11 mouse cellular contexts compared by ENCODE assay signal in genomic region chr12:107973556-107974140, GRCm38 (mm10). TPM values are rescaled to one million over a fixed set of nuclear protein-coding genes. Genes with fewer than 3 reads are reported as not detected.
DNase-seq lines count a peak whose midpoint lies in the region; ATAC-seq lines count a peak whose summit lies in the region.
"Had no signal": no experiment of that assay in that cellular context is flagged by ENCODE, and none has a peak within 500 bp of the region (broad histone marks: within the 10 kb centered on the region; RNA-seq: fewer than 3 reads in every experiment).

No protein-coding gene starts in this region.

- peaks cover 3% of the 10 kb centered on the region; the same call in 1 of the 2 replicates for H3K27me3 ChIP-seq in heart, embryonic 14.5 days (ENCODE audit: control insufficient read depth, insufficient read depth, low read length)
- peaks cover 61% of the 10 kb centered on the region for H3K27me3 ChIP-seq in midbrain, embryonic 10.5 days (ENCODE audit: low read depth, poor library complexity, severe bottlenecking)
- H3K27me3 ChIP-seq in midbrain, embryonic 15.5 days (replicated peaks), result no peaks in the 10 kb centered on the region
- H3K27me3 ChIP-seq in hindbrain, embryonic 14.5 days (ENCODE audit: control insufficient read depth, insufficient read depth, low read length), result no peaks in the 10 kb centered on the region
- H3K27me3 ChIP-seq in stomach, embryonic 16.5 days (ENCODE audit: control insufficient read depth, insufficient read depth, low read length), result no peaks in the 10 kb centered on the region

- H3K4me2 ChIP-seq in heart, embryonic 14.5 days (ENCODE audit: low read length), result peak overlapping the region; percentile 39
- no peak overlapping the region for H3K4me2 ChIP-seq in midbrain, embryonic 15.5 days
- no peak overlapping the region for H3K4me2 ChIP-seq in hindbrain, embryonic 14.5 days (replicated peaks)
- H3K4me2 ChIP-seq in stomach, embryonic 16.5 days (ENCODE audit: low read depth, low read length), result peak overlapping the region; percentile 0; the same call in 1 of the 2 replicates

- H3K4me3 ChIP-seq in heart, embryonic 14.5 days (ENCODE audit: control insufficient read depth in 1 of 2, insufficient read depth in 1 of 2, low read depth in 1 of 2, low read length in 2 of 2), result no peak overlapping the region
- no peak overlapping the region for H3K4me3 ChIP-seq in midbrain, embryonic 10.5 days
- no peak overlapping the region for H3K4me3 ChIP-seq in midbrain, embryonic 15.5 days
- H3K4me3 ChIP-seq in hindbrain, embryonic 14.5 days (replicated peaks; ENCODE audit: low read length), result no peak overlapping the region
- H3K4me3 ChIP-seq in stomach, embryonic 16.5 days (replicated peaks; ENCODE audit: low read length), result no peak overlapping the region; the same call in 1 of the 2 replicates

- H3K27ac ChIP-seq in heart, embryonic 14.5 days (replicated peaks in 1 of 2; ENCODE audit: control insufficient read depth in 1 of 2, insufficient read depth in 1 of 2, low read depth in 2 of 2, low read length in 2 of 2), result peak overlapping the region; percentile 46 to 68
- peak overlapping the region; percentile 42; the same call in 1 of the 2 replicates for H3K27ac ChIP-seq in midbrain, embryonic 10.5 days (replicated peaks)
- no peak overlapping the region for H3K27ac ChIP-seq in midbrain, embryonic 15.5 days
- H3K27ac ChIP-seq in hindbrain, embryonic 14.5 days, result peak overlapping the region; percentile 49; the same call in 1 of the 2 replicates
- H3K27ac ChIP-seq in stomach, embryonic 16.5 days (ENCODE audit: low read length), result peak overlapping the region; percentile 54; the same call in 1 of the 2 replicates

- H3K36me3 ChIP-seq in heart, embryonic 14.5 days (ENCODE audit: control insufficient read depth, insufficient read depth, low read length), result no peaks in the 10 kb centered on the region
- H3K36me3 ChIP-seq in midbrain, embryonic 10.5 days, result peaks cover 3% of the 10 kb centered on the region; the same call in 1 of the 2 replicates
- H3K36me3 ChIP-seq in midbrain, embryonic 15.5 days (replicated peaks), result no peaks in the 10 kb centered on the region
- no peaks in the 10 kb centered on the region for H3K36me3 ChIP-seq in hindbrain, embryonic 14.5 days (replicated peaks; ENCODE audit: control insufficient read depth, insufficient read depth)
- H3K36me3 ChIP-seq in stomach, embryonic 16.5 days (ENCODE audit: control insufficient read depth, insufficient read depth, low read length), result no peaks in the 10 kb centered on the region

- no peak for ATAC-seq in heart, embryonic 14.5 days (ENCODE audit: insufficient number of reproducible peaks, insufficient read depth, low FRiP score, low read depth)
- ATAC-seq in midbrain, embryonic 15.5 days (replicated peaks), result no peak
- no peak for ATAC-seq in hindbrain, embryonic 14.5 days (ENCODE audit: low FRiP score)
- ATAC-seq in stomach, embryonic 16.5 days (ENCODE audit: insufficient read depth, low FRiP score), result peak; percentile 35; the same call in 1 of the 2 replicates

- DNase-seq in heart, postnatal 4 days, result no peak
- DNase-seq in midbrain, embryonic 10.5 days (ENCODE audit: low spot score), result no peak
- DNase-seq in hindbrain, embryonic 14.5 days (ENCODE audit: low spot score), result no peak
- DNase-seq in right cerebral cortex, postnatal 14 days, result no peak
- DNase-seq in thymus, postnatal 14 days, result no peak
- DNase-seq: cerebellum, adult 9-11 months; heart, postnatal 36 days; retina, postnatal 1 day had no signal

- peak overlapping the region; percentile 42; the same call in 1 of the 2 replicates for H3K9ac ChIP-seq in heart, embryonic 14.5 days (ENCODE audit: low read length)
- H3K9ac ChIP-seq in midbrain, embryonic 15.5 days, result no peak overlapping the region
- no peak overlapping the region for H3K9ac ChIP-seq in hindbrain, embryonic 14.5 days
- no peak overlapping the region for H3K9ac ChIP-seq in stomach, embryonic 16.5 days (ENCODE audit: low read length)

- H3K9me3 ChIP-seq in heart, embryonic 14.5 days (ENCODE audit: control insufficient read depth, low read length), result 0 out of 2 replicates have a peak, but pooled peaks cover 6% of the 10 kb centered on the region
- H3K9me3 ChIP-seq in midbrain, embryonic 10.5 days (replicated peaks), result no peaks in the 10 kb centered on the region
- H3K9me3 ChIP-seq in midbrain, embryonic 15.5 days, result no peaks in the 10 kb centered on the region
- no peaks in the 10 kb centered on the region for H3K9me3 ChIP-seq in hindbrain, embryonic 14.5 days (ENCODE audit: control insufficient read depth, low read length)
- H3K9me3 ChIP-seq in stomach, embryonic 16.5 days (replicated peaks; ENCODE audit: control insufficient read depth, low read length), result no peaks in the 10 kb centered on the region

- peaks cover 30 to 58% of the 10 kb centered on the region in 2 experiments for H3K4me1 ChIP-seq in heart, embryonic 14.5 days (ENCODE audit: control insufficient read depth in 2 of 2, insufficient read depth in 2 of 2, low read length in 2 of 2)
- H3K4me1 ChIP-seq in midbrain, embryonic 10.5 days, result peaks cover 81% of the 10 kb centered on the region
- peaks cover 87% of the 10 kb centered on the region for H3K4me1 ChIP-seq in midbrain, embryonic 15.5 days
- peaks cover 93% of the 10 kb centered on the region for H3K4me1 ChIP-seq in hindbrain, embryonic 14.5 days (replicated peaks; ENCODE audit: control insufficient read depth, insufficient read depth, low read length)
- H3K4me1 ChIP-seq in stomach, embryonic 16.5 days (ENCODE audit: control insufficient read depth, insufficient read depth, low read length), result peaks cover 32% of the 10 kb centered on the region

- WGBS in heart, embryonic 14.5 days, result 24% methylated on average over 11 of the region's 11 CpGs
- 60% methylated on average over 11 of the region's 11 CpGs for WGBS in midbrain, embryonic 10.5 days
- WGBS in midbrain, embryonic 15.5 days, result 52% methylated on average over 11 of the region's 11 CpGs
- WGBS in hindbrain, embryonic 14.5 days, result 58% methylated on average over 11 of the region's 11 CpGs
- 39% methylated on average over 11 of the region's 11 CpGs for WGBS in stomach, embryonic 16.5 days

RNA-seq across cellular contexts. Expression of gene Bcl11b, which starts 29.8 kb away (rescaled TPM):
- 4.4 TPM in 2 replicates for polyA plus RNA-seq in heart, embryonic 14.5 days (2014; fragmentation: Nextera tagmentation; extraction: Ambion mirVana)
- total RNA-seq in heart, postnatal 4 days (2021), result 1 to 10 TPM; 1.5 to 1.6 TPM
- 2.5 and 3.9 TPM in 2 replicates for polyA plus RNA-seq in midbrain, embryonic 10.5 days (2016; fragmentation: Nextera tagmentation; extraction: Ambion mirVana)
- polyA plus RNA-seq in midbrain, embryonic 15.5 days (2015; fragmentation: Nextera tagmentation; extraction: Ambion mirVana), result 33.7 and 37.6 TPM in 2 replicates
- 29.6 and 30.7 TPM in 2 replicates for polyA plus RNA-seq in hindbrain, embryonic 14.5 days (2014; fragmentation: Nextera tagmentation; extraction: Ambion mirVana)
- polyA plus RNA-seq in stomach, embryonic 16.5 days (2015; fragmentation: Nextera tagmentation; extraction: Ambion mirVana), result 2.3 and 2.6 TPM in 2 replicates

Comparison
In these comparisons a context has a peak if more than half of its experiments do, and no peak if none do; other contexts are left out.
1. H3K4me2 ChIP-seq: peak in heart, embryonic 14.5 days (single experiment) and stomach, embryonic 16.5 days (single experiment); none in midbrain, embryonic 15.5 days (single experiment) and hindbrain, embryonic 14.5 days (single experiment).